Mouse (Mus musculus) midbrain, embryonic 16.5 days (tissue): Measurements from ENCODE around the gene Pdzd2. TPM values are rescaled to one million over a fixed set of nuclear protein-coding genes. Genes with fewer than 3 reads are reported as not detected.

ENCODE experiments used
- ATAC-seq: fragments of 200-750 bp; cut with Nextera tagmentation; 2 replicates; pipeline ENCODE4 v1.8.0; 2017; ENCODE audit warnings: moderate TSS enrichment
- H3K27ac ChIP-seq: fragments of 300-500 bp; sonication (generic); 2 replicates; pipeline ENCODE4 v1.5.1; 2014; ENCODE audit warnings: mild to moderate bottlenecking, low read length, mixed read lengths
- H3K27me3 ChIP-seq: fragments of 300-500 bp; sonication (generic); 2 replicates; pipeline ENCODE4 v1.6.1; 2014; ENCODE audit warnings: low read depth, low read length, mixed read lengths; ENCODE audit not compliant: control insufficient read depth, insufficient read depth
- H3K36me3 ChIP-seq: fragments of 300-500 bp; sonication (generic); 2 replicates; pipeline ENCODE4 v1.6.1; 2014; ENCODE audit warnings: mild to moderate bottlenecking, low read length, moderate library complexity, mixed read lengths; ENCODE audit not compliant: control insufficient read depth, insufficient read depth
- H3K4me1 ChIP-seq: fragments of 300-500 bp; sonication (generic); 2 replicates; pipeline ENCODE4 v1.6.1; 2014; ENCODE audit warnings: mild to moderate bottlenecking, low read length, mixed read lengths; ENCODE audit not compliant: control insufficient read depth, insufficient read depth
- H3K4me2 ChIP-seq: fragments of 300-500 bp; sonication (generic); 2 replicates; pipeline ENCODE4 v1.6.1; 2014; ENCODE audit warnings: mild to moderate bottlenecking, low read length, mixed read lengths
- H3K4me3 ChIP-seq: fragments of 300-500 bp; sonication (generic); 2 replicates; pipeline ENCODE4 v1.5.1; 2014; ENCODE audit warnings: low read depth, mild to moderate bottlenecking, low read length, moderate library complexity, mixed read lengths
- H3K9ac ChIP-seq: fragments of 300-500 bp; sonication (generic); 2 replicates; pipeline ENCODE4 v1.6.1; 2014; ENCODE audit warnings: low read depth, low read length, mixed read lengths
- H3K9me3 ChIP-seq: fragments of 300-500 bp; sonication (generic); replicated peaks from 2 replicates; pipeline ENCODE4 v1.6.1; 2014; ENCODE audit warnings: mild to moderate bottlenecking, low read length, mixed read lengths; ENCODE audit not compliant: control insufficient read depth, poor library complexity, severe bottlenecking
- WGBS: fragments of 180-500 bp; shearing (Covaris S2); extraction: QIAGEN DNeasy Blood & Tissue Kit; methylation state at CpG from one replicate; pipeline ENCODE4 v1.1.7; 2014; 5-methylcytosine and 5-hydroxymethylcytosine counted together
- polyA plus RNA-seq: library from polyadenylated mRNA; unstranded; fragments of >200 nt; fragmentation: Nextera tagmentation; extraction: Ambion mirVana; gene quantifications from 2 replicates; pipeline ENCODE4 v1.2.1, GENCODE M21; 2015

Pdzd2 gene
- polyA plus RNA-seq, 1 experiment from 2014 or later, result 14.5 TPM

- ATAC-seq, result peak; percentile 97
- peaks cover 3% of the 10 kb centered on the region; the same call in 1 of the 2 replicates for H3K27me3 ChIP-seq
- peaks cover 3% of the 10 kb centered on the region; the same call in 1 of the 2 replicates for H3K36me3 ChIP-seq
- peak within 1 kb of the TSS; percentile 78 for H3K4me3 ChIP-seq
- H3K4me1 ChIP-seq, result peaks cover 24% of the 10 kb centered on the region
- H3K9ac ChIP-seq, result peak within 1 kb of the TSS; percentile 99
- no peaks in the 10 kb centered on the region for H3K9me3 ChIP-seq
- H3K27ac ChIP-seq, result peak within 1 kb of the TSS; percentile 89
- WGBS, result under 1% methylated on average over 72 of the region's 74 CpGs
- peak within 1 kb of the TSS; percentile 80 for H3K4me2 ChIP-seq
Observed at GRCm38 (mm10) chr15:12321091-12321787, 418.5 kb downstream of the Pdzd2 start, which contains the start of gene Golph3. Golph3 (plus strand) TSS chr15:12321450.

- H3K36me3 ChIP-seq, result no peaks in the 10 kb centered on the region
- peak overlapping the region; percentile 99 for H3K9ac ChIP-seq
- 6% methylated on average over 22 of the region's 22 CpGs for WGBS
- peak overlapping the region; percentile 73 for H3K4me2 ChIP-seq
- peaks cover 3% of the 10 kb centered on the region; the same call in 1 of the 2 replicates for H3K27me3 ChIP-seq
- peak overlapping the region; percentile 64; the same call in 1 of the 2 replicates for H3K27ac ChIP-seq
- H3K4me3 ChIP-seq, result peak overlapping the region; percentile 78
- no peaks in the 10 kb centered on the region for H3K9me3 ChIP-seq
- ATAC-seq, result no peak
- peaks cover 22% of the 10 kb centered on the region for H3K4me1 ChIP-seq
Observed at GRCm38 (mm10) chr15:12320441-12321090, 419.2 kb downstream of the Pdzd2 start.

- peaks cover 20% of the 10 kb centered on the region for H3K4me1 ChIP-seq
- ATAC-seq, result no peak
- WGBS, result 54% methylated on average over 5 of the region's 5 CpGs
- H3K27me3 ChIP-seq, result peaks cover 3% of the 10 kb centered on the region; the same call in 1 of the 2 replicates
- H3K9me3 ChIP-seq, result no peaks in the 10 kb centered on the region
- no peaks in the 10 kb centered on the region for H3K36me3 ChIP-seq
- H3K9ac ChIP-seq, result no peak overlapping the region
- no peak overlapping the region for H3K27ac ChIP-seq
- no peak overlapping the region for H3K4me2 ChIP-seq
- no peak overlapping the region for H3K4me3 ChIP-seq
Observed at GRCm38 (mm10) chr15:12319889-12320288, 419.8 kb downstream of the Pdzd2 start.

GRCm38 (mm10) chr15:12318451-12318850, 421.3 kb downstream of the Pdzd2 start:
- Histone ChIP-seq H3K4me2 (no peak overlapping the region), H3K27me3 (peaks cover 3% of the 10 kb centered on the region; the same call in 1 of the 2 replicates), H3K9me3 (no peaks in the 10 kb centered on the region), H3K36me3 (no peaks in the 10 kb centered on the region), H3K4me3 (no peak overlapping the region), H3K27ac (no peak overlapping the region), H3K4me1 (peaks cover 9% of the 10 kb centered on the region), H3K9ac (no peak overlapping the region)
- ATAC-seq, result no peak
- WGBS, result 85% methylated on average over 8 of the region's 8 CpGs

- no peaks in the 10 kb centered on the region; the same call in 1 of the 2 replicates for H3K4me1 ChIP-seq
- H3K4me3 ChIP-seq, result no peak overlapping the region
- 85% methylated on average over 5 of the region's 5 CpGs for WGBS
- ATAC-seq, result no peak
- H3K36me3 ChIP-seq, result no peaks in the 10 kb centered on the region
- peaks cover 3% of the 10 kb centered on the region; the same call in 1 of the 2 replicates for H3K27me3 ChIP-seq
- H3K27ac ChIP-seq, result no peak overlapping the region
- H3K4me2 ChIP-seq, result no peak overlapping the region
- H3K9ac ChIP-seq, result no peak overlapping the region
- no peaks in the 10 kb centered on the region for H3K9me3 ChIP-seq
Observed at GRCm38 (mm10) chr15:12317290-12317689, 422.4 kb downstream of the Pdzd2 start.

GRCm38 (mm10) chr15:12315996-12316395, 423.7 kb downstream of the Pdzd2 start:
- peaks cover 3% of the 10 kb centered on the region; the same call in 1 of the 2 replicates for H3K27me3 ChIP-seq
- ATAC-seq, result no peak
- no peaks in the 10 kb centered on the region; the same call in 1 of the 2 replicates for H3K4me1 ChIP-seq
- 58% methylated on average over 2 of the region's 2 CpGs for WGBS
- no peak overlapping the region for H3K4me3 ChIP-seq
- no peaks in the 10 kb centered on the region for H3K36me3 ChIP-seq
- no peak overlapping the region for H3K4me2 ChIP-seq
- H3K27ac ChIP-seq, result no peak overlapping the region
- H3K9ac ChIP-seq, result no peak overlapping the region
- no peaks in the 10 kb centered on the region for H3K9me3 ChIP-seq

- Histone ChIP-seq H3K4me2 (no peak overlapping the region), H3K27me3 (no peaks in the 10 kb centered on the region), H3K27ac (no peak overlapping the region), H3K4me1 (no peaks in the 10 kb centered on the region), H3K4me3 (no peak overlapping the region), H3K9ac (no peak overlapping the region), H3K36me3 (no peaks in the 10 kb centered on the region), H3K9me3 (no peaks in the 10 kb centered on the region)
- no peak for ATAC-seq
- 89% methylated on average over 5 of the region's 5 CpGs for WGBS
Observed at GRCm38 (mm10) chr15:12314584-12314983, 425.1 kb downstream of the Pdzd2 start.

GRCm38 (mm10) chr15:12313255-12313654, 426.5 kb downstream of the Pdzd2 start:
- 33% methylated on average over 1 of the region's 1 CpGs for WGBS
- Histone ChIP-seq H3K9ac (no peak overlapping the region), H3K4me1 (no peaks in the 10 kb centered on the region), H3K27ac (no peak overlapping the region), H3K4me2 (no peak overlapping the region), H3K4me3 (no peak overlapping the region), H3K36me3 (no peaks in the 10 kb centered on the region), H3K27me3 (no peaks in the 10 kb centered on the region), H3K9me3 (no peaks in the 10 kb centered on the region)
- ATAC-seq, result no peak

GRCm38 (mm10) chr15:12311465-12311864, 428.3 kb downstream of the Pdzd2 start:
- H3K4me2 ChIP-seq, result no peak overlapping the region
- no peak overlapping the region for H3K27ac ChIP-seq
- H3K9me3 ChIP-seq, result no peaks in the 10 kb centered on the region
- no peak for ATAC-seq
- WGBS, result 89% methylated on average over 7 of the region's 7 CpGs
- no peaks in the 10 kb centered on the region for H3K27me3 ChIP-seq
- H3K4me3 ChIP-seq, result no peak overlapping the region
- H3K4me1 ChIP-seq, result no peaks in the 10 kb centered on the region
- no peak overlapping the region for H3K9ac ChIP-seq
- no peaks in the 10 kb centered on the region for H3K36me3 ChIP-seq
